ENCODE assay signal across 24 mouse cellular contexts in genomic region chr2:179961420-179961819, GRCm38 (mm10). TPM values are rescaled to one million over a fixed set of nuclear protein-coding genes. Genes with fewer than 3 reads are reported as not detected.
DNase-seq lines count a peak whose midpoint lies in the region; ATAC-seq lines count a peak whose summit lies in the region.
"Had no signal": no experiment of that assay in that cellular context is flagged by ENCODE, and none has a peak within 500 bp of the region (broad histone marks: within the 10 kb centered on the region; RNA-seq: fewer than 3 reads in every experiment).

No protein-coding gene starts in this region.

- 66% methylated on average over 4 of the region's 4 CpGs for WGBS in heart, embryonic 13.5 days

- no peak overlapping the region for H3K27ac ChIP-seq in heart, embryonic 13.5 days (replicated peaks)
- H3K27ac ChIP-seq: forebrain, embryonic 15.5 days; heart, embryonic 15.5 days; hindbrain, embryonic 14.5 days; hindbrain, postnatal 0 days had no signal

- intact Hi-C loops in heart, postnatal 36 days (cut with DNase I), result no loop called here

- no peaks in the 10 kb centered on the region for H3K36me3 ChIP-seq in heart, embryonic 13.5 days
- H3K36me3 ChIP-seq: forebrain, embryonic 15.5 days; heart, embryonic 15.5 days had no signal

- peaks cover 75% of the 10 kb centered on the region for H3K4me1 ChIP-seq in heart, embryonic 13.5 days

- no peaks in the 10 kb centered on the region for H3K27me3 ChIP-seq in heart, embryonic 13.5 days (replicated peaks)
- H3K27me3 ChIP-seq: CH12.LX; forebrain, embryonic 15.5 days; heart, embryonic 15.5 days; Patski had no signal

- no peak for ATAC-seq in heart, embryonic 13.5 days (ENCODE audit: extremely low read depth, insufficient number of reproducible peaks, low FRiP score, low TSS enrichment)
- ATAC-seq: forebrain, embryonic 15.5 days; hindbrain, postnatal 0 days; intestine, postnatal 0 days; Patski had no signal

- H3K9me3 ChIP-seq in heart, embryonic 13.5 days, result no peaks in the 10 kb centered on the region
- H3K9me3 ChIP-seq: forebrain, embryonic 15.5 days; G1E; heart, embryonic 15.5 days had no signal

- peak; percentile 66 for DNase-seq in cerebellum, adult 9-10 months
- no peak for DNase-seq in cerebellum, postnatal 4 days (ENCODE audit: low spot score in 2 of 2)
- DNase-seq in cerebellum, postnatal 14 days, result peak; percentile 45 to 52
- DNase-seq in cerebellum, adult 11-12 months, result no peak
- no peak for DNase-seq in heart, postnatal 36 days
- peak; percentile 56 to 62 for DNase-seq in cerebellum, postnatal 25 days
- DNase-seq: adrenal gland, postnatal 10 days; adrenal gland, postnatal 36 days; B cell, adult 2 months; gastrocnemius, postnatal 14 days; heart, adult 11 months; heart, postnatal 10 days; heart, postnatal 4 days; kidney, adult 2 months had no signal

- 0 out of 2 replicates have a peak overlapping the region, but pooled peaks have one; percentile 7 for H3K9ac ChIP-seq in heart, embryonic 13.5 days
- H3K9ac ChIP-seq: forebrain, embryonic 15.5 days; heart, embryonic 15.5 days; hindbrain, embryonic 14.5 days had no signal

- no peak overlapping the region for H3K4me2 ChIP-seq in heart, embryonic 13.5 days
- H3K4me2 ChIP-seq: forebrain, embryonic 15.5 days; heart, embryonic 11.5 days; heart, embryonic 15.5 days; hindbrain, embryonic 14.5 days had no signal

- no peak overlapping the region for H3K4me3 ChIP-seq in heart, embryonic 13.5 days
- H3K4me3 ChIP-seq: forebrain, embryonic 15.5 days; heart, embryonic 15.5 days had no signal

RNA-seq across cellular contexts. Expression of gene Taf4, which starts 15.0 kb away (rescaled TPM):
- 1.7 and 1.9 TPM in 2 replicates for polyA plus RNA-seq in heart, embryonic 13.5 days (2015; fragmentation: Nextera tagmentation; extraction: Ambion mirVana)
- total RNA-seq in heart, postnatal 36 days (2021), result 10 to 100 TPM; 15.5 to 21.3 TPM

Comparison
In these comparisons a context has a peak if more than half of its experiments do, and no peak if none do; other contexts are left out.
1. DNase-seq: peak in cerebellum, adult 9-10 months (single experiment), cerebellum, postnatal 14 days (2 of 2) and cerebellum, postnatal 25 days (2 of 2); none in cerebellum, postnatal 4 days (0 of 2), cerebellum, adult 11-12 months (single experiment) and heart, postnatal 36 days (0 of 2).